ENCODE assay signal across 22 mouse cellular contexts in genomic region chr3:100736539-100736938, GRCm38 (mm10). TPM values are rescaled to one million over a fixed set of nuclear protein-coding genes. Genes with fewer than 3 reads are reported as not detected.
DNase-seq lines count a peak whose midpoint lies in the region; ATAC-seq lines count a peak whose summit lies in the region.
"Had no signal": no experiment of that assay in that cellular context is flagged by ENCODE, and none has a peak within 500 bp of the region (broad histone marks: within the 10 kb centered on the region; RNA-seq: fewer than 3 reads in every experiment).

No protein-coding gene starts in this region.

- peak; percentile 38; the same call in 1 of the 2 replicates for ATAC-seq in frontal cortex, adult (ENCODE audit: low TSS enrichment)
- ATAC-seq: activated CD4-positive, CD25-positive, alpha-beta regulatory T cell, adult 4 months; forebrain, embryonic 15.5 days; hindbrain, postnatal 0 days; inflammation-experienced regulatory T-cells, adult 6 months had no signal

- DNase-seq in frontal cortex, postnatal 10 days (ENCODE audit: low spot score in 2 of 2) = no peak
- DNase-seq in layer of hippocampus, adult 11-12 months (ENCODE audit: low spot score) = peak; percentile 29
- no peak for DNase-seq in layer of hippocampus, postnatal 10 days (ENCODE audit: low spot score in 2 of 2)
- peak; percentile 30 to 39 for DNase-seq in layer of hippocampus, adult 8-10 months (ENCODE audit: low spot score in 2 of 2)
- no peak for DNase-seq in layer of hippocampus, postnatal 25 days (ENCODE audit: extremely low spot score in 1 of 2, low spot score in 1 of 2)
- DNase-seq: adrenal gland, adult 8-10 months; adrenal gland, postnatal 25 days; cerebellum, adult 11 months; cerebellum, adult 2 months; cerebellum, adult 9-11 months; cerebellum, postnatal 36 days; embryo, embryonic 11 days; gastrocnemius, adult 2 months; gastrocnemius, postnatal 14 days; heart, adult 2 months; heart, postnatal 14 days; heart, postnatal 4 days had no signal

RNA-seq across cellular contexts. Expression of gene Man1a2, which starts 51.2 kb away (rescaled TPM):
- total RNA-seq in layer of hippocampus, postnatal 10 days (2021) = 100 to 1,000 TPM; 113 to 146 TPM
- 100 to 1,000 TPM; 112 to 121 (median 116) TPM for total RNA-seq in layer of hippocampus, adult 8-10 months (2022)
- total RNA-seq in layer of hippocampus, postnatal 25 days (2021) = 100 to 1,000 TPM; 122 to 141 TPM

Comparison
In these comparisons a context has a peak if more than half of its experiments do, and no peak if none do; other contexts are left out.
1. DNase-seq: peak in layer of hippocampus, adult 11-12 months (single experiment) and layer of hippocampus, adult 8-10 months (2 of 2); none in frontal cortex, postnatal 10 days (0 of 2), layer of hippocampus, postnatal 10 days (0 of 2) and layer of hippocampus, postnatal 25 days (0 of 2).